19 mouse cellular contexts compared by ENCODE assay signal in genomic region chr3:85961134-85961533, GRCm38 (mm10). TPM values are rescaled to one million over a fixed set of nuclear protein-coding genes. Genes with fewer than 3 reads are reported as not detected.
A peak's percentile ranks its signal among the peaks of the same experiment; 100 is the strongest.
DNase-seq lines count a peak whose midpoint lies in the region; ATAC-seq and TF ChIP-seq lines count a peak whose summit lies in the region.
"Had no signal": no experiment of that assay in that cellular context is flagged by ENCODE, and none has a peak within 500 bp of the region (broad histone marks: within the 10 kb centered on the region; RNA-seq: fewer than 3 reads in every experiment).

No protein-coding gene starts in this region.

- H3K9me3 ChIP-seq in intestine, embryonic 14.5 days (ENCODE audit: control insufficient read depth, low read length), result peaks cover 7% of the 10 kb centered on the region; the same call in 1 of the 2 replicates
- H3K9me3 ChIP-seq in intestine, postnatal 0 days (ENCODE audit: control insufficient read depth), result no peaks in the 10 kb centered on the region
- H3K9me3 ChIP-seq in intestine, embryonic 15.5 days, result no peaks in the 10 kb centered on the region
- H3K9me3 ChIP-seq in hindbrain, embryonic 10.5 days, result peaks cover 7% of the 10 kb centered on the region

- peaks cover 5% of the 10 kb centered on the region; the same call in 1 of the 2 replicates for H3K4me1 ChIP-seq in intestine, embryonic 14.5 days (replicated peaks; ENCODE audit: control insufficient read depth, insufficient read depth, low read length)
- H3K4me1 ChIP-seq in intestine, postnatal 0 days (replicated peaks; ENCODE audit: control insufficient read depth, insufficient read depth, low read length), result no peaks in the 10 kb centered on the region
- H3K4me1 ChIP-seq in intestine, embryonic 15.5 days (replicated peaks), result peaks cover 5% of the 10 kb centered on the region; the same call in 1 of the 2 replicates
- no peaks in the 10 kb centered on the region for H3K4me1 ChIP-seq in hindbrain, embryonic 10.5 days (replicated peaks)
- H3K4me1 ChIP-seq: midbrain, embryonic 13.5 days; neural tube, embryonic 13.5 days had no signal

- H3K36me3 ChIP-seq in intestine, embryonic 14.5 days (ENCODE audit: control insufficient read depth, insufficient read depth, low read length), result no peaks in the 10 kb centered on the region
- H3K36me3 ChIP-seq in intestine, postnatal 0 days (ENCODE audit: control insufficient read depth, insufficient read depth), result no peaks in the 10 kb centered on the region
- no peaks in the 10 kb centered on the region for H3K36me3 ChIP-seq in intestine, embryonic 15.5 days
- no peaks in the 10 kb centered on the region for H3K36me3 ChIP-seq in hindbrain, embryonic 10.5 days
- H3K36me3 ChIP-seq: midbrain, embryonic 13.5 days; neural tube, embryonic 13.5 days had no signal

- 13% methylated on average over 5 of the region's 5 CpGs for WGBS in intestine, embryonic 14.5 days
- 20% methylated on average over 5 of the region's 5 CpGs for WGBS in intestine, postnatal 0 days
- WGBS in intestine, embryonic 15.5 days, result 15% methylated on average over 5 of the region's 5 CpGs
- WGBS in hindbrain, embryonic 10.5 days, result 55% methylated on average over 5 of the region's 5 CpGs

- no peaks in the 10 kb centered on the region for H3K27me3 ChIP-seq in intestine, embryonic 14.5 days (replicated peaks; ENCODE audit: control insufficient read depth, insufficient read depth, low read length)
- H3K27me3 ChIP-seq in intestine, postnatal 0 days (replicated peaks; ENCODE audit: control insufficient read depth, insufficient read depth, low read length), result no peaks in the 10 kb centered on the region
- H3K27me3 ChIP-seq in intestine, embryonic 15.5 days (replicated peaks), result no peaks in the 10 kb centered on the region
- no peaks in the 10 kb centered on the region for H3K27me3 ChIP-seq in hindbrain, embryonic 10.5 days (ENCODE audit: insufficient read depth, poor library complexity, severe bottlenecking)
- H3K27me3 ChIP-seq: midbrain, embryonic 13.5 days; neural tube, embryonic 13.5 days had no signal

- no peak for TF ChIP-seq CTCF in intestine, postnatal 0 days (IDR thresholded peaks at IDR 0.05; ENCODE audit: low read depth)

- no peak for ATAC-seq in intestine, embryonic 14.5 days (replicated peaks; ENCODE audit: low FRiP score, low TSS enrichment, low read depth)
- ATAC-seq in intestine, postnatal 0 days, result no peak
- no peak; the same call in 1 of the 2 replicates for ATAC-seq in intestine, embryonic 15.5 days
- no peak for ATAC-seq in megakaryocyte, adult 5-6 weeks (ENCODE audit: poor library complexity, severe bottlenecking)
- ATAC-seq: CD4-positive, CD25-positive, alpha-beta regulatory T cell, adult 4 months; midbrain, embryonic 13.5 days had no signal

- no peak overlapping the region for H3K4me2 ChIP-seq in intestine, embryonic 14.5 days (ENCODE audit: low read length)
- H3K4me2 ChIP-seq in intestine, postnatal 0 days (replicated peaks; ENCODE audit: low read depth), result no peak overlapping the region
- H3K4me2 ChIP-seq in intestine, embryonic 15.5 days (replicated peaks), result 0 out of 2 replicates have a peak overlapping the region, but pooled peaks have one; percentile 7
- H3K4me2 ChIP-seq: midbrain, embryonic 13.5 days; neural tube, embryonic 13.5 days had no signal

- peak overlapping the region; percentile 54 for H3K27ac ChIP-seq in intestine, embryonic 14.5 days (ENCODE audit: low read depth)
- H3K27ac ChIP-seq in intestine, postnatal 0 days (ENCODE audit: low read depth, low read length), result no peak overlapping the region
- peak overlapping the region; percentile 28; the same call in 1 of the 2 replicates for H3K27ac ChIP-seq in intestine, embryonic 15.5 days
- no peak overlapping the region for H3K27ac ChIP-seq in hindbrain, embryonic 10.5 days
- H3K27ac ChIP-seq: liver, embryonic 14.5 days; midbrain, embryonic 13.5 days; neural tube, embryonic 13.5 days had no signal

- no peak overlapping the region for H3K9ac ChIP-seq in intestine, embryonic 14.5 days (ENCODE audit: low read length)
- no peak overlapping the region for H3K9ac ChIP-seq in intestine, postnatal 0 days (ENCODE audit: low read depth, low read length)
- H3K9ac ChIP-seq in intestine, embryonic 15.5 days, result no peak overlapping the region
- H3K9ac ChIP-seq: liver, embryonic 14.5 days; midbrain, embryonic 13.5 days; neural tube, embryonic 13.5 days had no signal

- DNase-seq in intestine, embryonic 14.5 days (ENCODE audit: low spot score), result peak; percentile 61
- peak; percentile 29 for DNase-seq in NIH3T3 (ENCODE audit: low read depth)
- DNase-seq in lung, postnatal 36 days, result peak; percentile 84
- no peak for DNase-seq in adrenal gland, adult 2 months
- DNase-seq in hindbrain, embryonic 10.5 days (ENCODE audit: low spot score), result no peak
- DNase-seq: cerebellum, postnatal 14 days; kidney, adult 18-20 months; retina, postnatal 1 day; thymus, postnatal 4 days had no signal

- H3K4me3 ChIP-seq in intestine, embryonic 14.5 days (ENCODE audit: low read depth, low read length), result no peak overlapping the region
- H3K4me3 ChIP-seq in intestine, postnatal 0 days (ENCODE audit: low read depth, low read length), result no peak overlapping the region
- H3K4me3 ChIP-seq in intestine, embryonic 15.5 days (replicated peaks), result no peak overlapping the region
- no peak overlapping the region for H3K4me3 ChIP-seq in hindbrain, embryonic 10.5 days
- H3K4me3 ChIP-seq: midbrain, embryonic 13.5 days; neural tube, embryonic 13.5 days had no signal

RNA-seq across cellular contexts. Expression of gene Sh3d19, which starts 9.8 kb away (rescaled TPM):
- polyA plus RNA-seq in intestine, embryonic 14.5 days (2014; fragmentation: Nextera tagmentation; extraction: Ambion mirVana), result 47.3 and 55.4 TPM in 2 replicates
- 37.4 and 37.7 TPM in 2 replicates for polyA plus RNA-seq in intestine, postnatal 0 days (2015; fragmentation: Nextera tagmentation; extraction: Ambion mirVana)
- 41.6 and 43.6 TPM in 2 replicates for polyA plus RNA-seq in intestine, embryonic 15.5 days (2015; fragmentation: Nextera tagmentation; extraction: Ambion mirVana)
- 0.59 and 0.80 TPM in 2 replicates for total RNA-seq in megakaryocyte, adult 5-6 weeks (2015)
- 1.1 TPM in 2 replicates for total RNA-seq in megakaryocyte, adult 5-6 weeks (2017)
- total RNA-seq in adrenal gland, adult 2 months (2021), result 10 to 100 TPM; 14.5 to 26.8 TPM
- polyA plus RNA-seq in adrenal gland, adult 2 months (2012; rRNA removed), result 19.1 and 20.4 TPM in 2 replicates
- 7.9 and 9.0 TPM in 2 replicates for polyA plus RNA-seq in hindbrain, embryonic 10.5 days (2016; fragmentation: Nextera tagmentation; extraction: Ambion mirVana)

RNA-seq across cellular contexts. Expression of gene Prss48, which starts 41.2 kb away (rescaled TPM):
- 0.44 and 0.58 TPM in 2 replicates for polyA plus RNA-seq in intestine, embryonic 14.5 days (2014; fragmentation: Nextera tagmentation; extraction: Ambion mirVana)
- polyA plus RNA-seq in intestine, postnatal 0 days (2015; fragmentation: Nextera tagmentation; extraction: Ambion mirVana), result 0.12 TPM in 1 of 2 replicates, not detected in the other
- 0.15 and 0.47 TPM in 2 replicates for polyA plus RNA-seq in intestine, embryonic 15.5 days (2015; fragmentation: Nextera tagmentation; extraction: Ambion mirVana)
- not detected in 2 replicates for total RNA-seq in megakaryocyte, adult 5-6 weeks (2015)
- total RNA-seq in megakaryocyte, adult 5-6 weeks (2017), result not detected in 2 replicates
- not detected for total RNA-seq in adrenal gland, adult 2 months (2021)
- not detected in 2 replicates for polyA plus RNA-seq in adrenal gland, adult 2 months (2012; rRNA removed)
- not detected in 2 replicates for polyA plus RNA-seq in hindbrain, embryonic 10.5 days (2016; fragmentation: Nextera tagmentation; extraction: Ambion mirVana)
- total RNA-seq: heart, adult 8-10 months; hematopoietic stem cell, adult 5-6 weeks; left cerebral cortex, postnatal 36 days had no signal
- polyA plus RNA-seq: CD4-positive, CD25-positive, alpha-beta regulatory T cell, adult 4 months; liver, embryonic 14.5 days; midbrain, embryonic 13.5 days; neural tube, embryonic 13.5 days had no signal

Comparison
In these comparisons a context has a peak if more than half of its experiments do, and no peak if none do; other contexts are left out.
1. H3K27ac ChIP-seq: peak in intestine, embryonic 14.5 days (single experiment) and intestine, embryonic 15.5 days (single experiment); none in intestine, postnatal 0 days (single experiment) and hindbrain, embryonic 10.5 days (single experiment).
2. DNase-seq: peak in intestine, embryonic 14.5 days (single experiment), NIH3T3 (single experiment) and lung, postnatal 36 days (single experiment); none in adrenal gland, adult 2 months (single experiment) and hindbrain, embryonic 10.5 days (single experiment).